Mouse (Mus musculus) spleen, adult 2 months (tissue): ENCODE results near the gene Dhtkd1.

Source experiments
- CTCF ChIP-seq: fragments of 200-500 bp; IDR thresholded peaks from 2 replicates; pipeline ENCODE4 v1.5.1; 2011; ENCODE audit warnings: mild to moderate bottlenecking, inconsistent platforms; ENCODE audit not compliant: insufficient read depth, insufficient read length, insufficient replicate concordance; ENCODE audit errors: extremely low read depth
- POLR2A ChIP-seq: fragments of 200-500 bp; IDR thresholded peaks from 2 replicates; pipeline ENCODE4 v1.6.1; 2011; ENCODE audit warnings: low read depth, low read length, inconsistent platforms

- no peak for TF ChIP-seq CTCF
- no peak for TF ChIP-seq POLR2A
These were observed 19.7 kb upstream of the Dhtkd1 start for GRCm38 (mm10) chr2:5962265-5962664.
